Mouse (Mus musculus): Measurements from ENCODE around the gene Hnrnpa0. TPM values are rescaled to one million over a fixed set of nuclear protein-coding genes. Genes with fewer than 3 reads are reported as not detected.
"Not testable (repeated sequence)": the region's sequence is repeated elsewhere in the genome, so short reads cannot be mapped to it uniquely, and the experiment has no call there.

The Hnrnpa0 gene
- polyA plus RNA-seq, 1 experiment from 2014 or later: 48.7 TPM

- peak; percentile 75 for ATAC-seq (replicated peaks)
- Histone ChIP-seq H3K4me3 (peak overlapping the region; percentile 32), H3K4me2 (peak overlapping the region; percentile 62), H3K9ac (no peak overlapping the region), H3K4me1 (peaks cover 12% of the 10 kb centered on the region), H3K36me3 (replicated peaks) (no peaks in the 10 kb centered on the region), H3K9me3 (no peaks in the 10 kb centered on the region), H3K27me3 (replicated peaks) (no peaks in the 10 kb centered on the region), H3K27ac (no peak overlapping the region)
- 30% methylated on average over 5 of the region's 5 CpGs for WGBS
These were observed 20.7 kb upstream of the Hnrnpa0 start for GRCm38 (mm10) chr13:58149033-58149558.

GRCm38 (mm10) chr13:58148256-58148831 lies 20.0 kb upstream of the Hnrnpa0 start:
- under 1% methylated on average over 17 of the region's 17 CpGs for WGBS
- Histone ChIP-seq H3K4me1 (peaks cover 12% of the 10 kb centered on the region), H3K9ac (peak overlapping the region; percentile 23; the same call in 1 of the 2 replicates), H3K36me3 (replicated peaks) (no peaks in the 10 kb centered on the region), H3K27me3 (replicated peaks) (no peaks in the 10 kb centered on the region), H3K4me2 (peak overlapping the region; percentile 62), H3K4me3 (peak overlapping the region; percentile 32), H3K9me3 (no peaks in the 10 kb centered on the region), H3K27ac (peak overlapping the region; percentile 62)
- peak; percentile 90 for ATAC-seq (replicated peaks)

- no peak for ATAC-seq (replicated peaks)
- no peak overlapping the region for H3K4me3 ChIP-seq
- H3K4me2 ChIP-seq: no peak overlapping the region
- H3K27me3 ChIP-seq (replicated peaks): no peaks in the 10 kb centered on the region
- H3K36me3 ChIP-seq (replicated peaks): no peaks in the 10 kb centered on the region
- H3K9ac ChIP-seq: no peak overlapping the region
- 88% methylated on average over 1 of the region's 1 CpGs for WGBS
- H3K4me1 ChIP-seq: peaks cover 12% of the 10 kb centered on the region
- H3K9me3 ChIP-seq: no peaks in the 10 kb centered on the region
- no peak overlapping the region for H3K27ac ChIP-seq
These were observed 19.4 kb upstream of the Hnrnpa0 start for GRCm38 (mm10) chr13:58147760-58148159.

- not testable (repeated sequence) for ATAC-seq (replicated peaks); H3K4me2 ChIP-seq; H3K27me3 ChIP-seq (replicated peaks); H3K36me3 ChIP-seq (replicated peaks); H3K27ac ChIP-seq; H3K9ac ChIP-seq; H3K9me3 ChIP-seq; H3K4me3 ChIP-seq
- peaks cover 12% of the 10 kb centered on the region for H3K4me1 ChIP-seq
- WGBS: 95% methylated on average over 8 of the region's 8 CpGs
These were observed 18.2 kb upstream of the Hnrnpa0 start for GRCm38 (mm10) chr13:58146603-58147002.

GRCm38 (mm10) chr13:58131692-58132091 lies 3.3 kb upstream of the Hnrnpa0 start:
- Histone ChIP-seq H3K27ac (no peak overlapping the region), H3K9ac (no peak overlapping the region), H3K4me3 (no peak overlapping the region), H3K4me2 (no peak overlapping the region), H3K36me3 (replicated peaks) (no peaks in the 10 kb centered on the region), H3K9me3 (no peaks in the 10 kb centered on the region), H3K4me1 (peaks cover 9% of the 10 kb centered on the region), H3K27me3 (replicated peaks) (no peaks in the 10 kb centered on the region)
- 61% methylated on average over 3 of the region's 3 CpGs for WGBS
- no peak for ATAC-seq (replicated peaks)

- ATAC-seq (replicated peaks): no peak
- WGBS: 36% methylated on average over 4 of the region's 4 CpGs
- Histone ChIP-seq H3K27ac (peak overlapping the region; percentile 99), H3K4me1 (peaks cover 25% of the 10 kb centered on the region), H3K36me3 (replicated peaks) (no peaks in the 10 kb centered on the region), H3K4me2 (peak overlapping the region; percentile 75), H3K4me3 (peak overlapping the region; percentile 51), H3K9ac (peak overlapping the region; percentile 80; the same call in 1 of the 2 replicates), H3K9me3 (no peaks in the 10 kb centered on the region), H3K27me3 (replicated peaks) (no peaks in the 10 kb centered on the region)
These were observed 1.4 kb upstream of the Hnrnpa0 start for GRCm38 (mm10) chr13:58129687-58130246.

GRCm38 (mm10) chr13:58128768-58129671 lies 664 bp upstream of the Hnrnpa0 start:
- Histone ChIP-seq H3K9me3 (no peaks in the 10 kb centered on the region), H3K4me1 (peaks cover 32% of the 10 kb centered on the region), H3K27ac (peak overlapping the region; percentile 99), H3K9ac (peak overlapping the region; percentile 95), H3K36me3 (replicated peaks) (no peaks in the 10 kb centered on the region), H3K27me3 (replicated peaks) (no peaks in the 10 kb centered on the region), H3K4me2 (peak overlapping the region; percentile 75), H3K4me3 (peak overlapping the region; percentile 51)
- under 1% methylated on average over 78 of the region's 83 CpGs for WGBS
- ATAC-seq (replicated peaks): peak; percentile 98

GRCm38 (mm10) chr13:58127766-58128361 lies 492 bp downstream of the Hnrnpa0 start:
- Histone ChIP-seq H3K9me3 (no peaks in the 10 kb centered on the region), H3K4me2 (peak overlapping the region; percentile 75), H3K4me3 (peak overlapping the region; percentile 51), H3K9ac (peak overlapping the region; percentile 95), H3K4me1 (peaks cover 34% of the 10 kb centered on the region), H3K27me3 (replicated peaks) (no peaks in the 10 kb centered on the region), H3K36me3 (replicated peaks) (no peaks in the 10 kb centered on the region), H3K27ac (peak overlapping the region; percentile 99)
- WGBS: under 1% methylated on average over 79 of the region's 81 CpGs
- peak; percentile 67 for ATAC-seq (replicated peaks)

GRCm38 (mm10) chr13:58126862-58127765 lies 1.2 kb downstream of the Hnrnpa0 start:
- peak overlapping the region; percentile 75 for H3K4me2 ChIP-seq
- H3K36me3 ChIP-seq (replicated peaks): no peaks in the 10 kb centered on the region
- H3K4me3 ChIP-seq: peak overlapping the region; percentile 51
- H3K27me3 ChIP-seq (replicated peaks): no peaks in the 10 kb centered on the region
- peaks cover 34% of the 10 kb centered on the region for H3K4me1 ChIP-seq
- ATAC-seq (replicated peaks): no peak
- H3K9ac ChIP-seq: peak overlapping the region; percentile 95
- WGBS: under 1% methylated on average over 84 of the region's 92 CpGs
- no peaks in the 10 kb centered on the region for H3K9me3 ChIP-seq
- peak overlapping the region; percentile 99 for H3K27ac ChIP-seq

GRCm38 (mm10) chr13:58126126-58126525 lies 2.2 kb downstream of the Hnrnpa0 start:
- Histone ChIP-seq H3K4me2 (peak overlapping the region; percentile 75), H3K27ac (no peak overlapping the region), H3K27me3 (replicated peaks) (no peaks in the 10 kb centered on the region), H3K4me1 (peaks cover 36% of the 10 kb centered on the region), H3K9me3 (no peaks in the 10 kb centered on the region), H3K4me3 (peak overlapping the region; percentile 51), H3K9ac (no peak overlapping the region), H3K36me3 (replicated peaks) (no peaks in the 10 kb centered on the region)
- ATAC-seq (replicated peaks): no peak
- 27% methylated on average over 7 of the region's 7 CpGs for WGBS

- no peak overlapping the region for H3K9ac ChIP-seq
- no peak overlapping the region for H3K27ac ChIP-seq
- 65% methylated on average over 2 of the region's 2 CpGs for whole genome bisulfite sequencing
- no peaks in the 10 kb centered on the region for H3K9me3 ChIP-seq
- H3K27me3 ChIP-seq (replicated peaks): no peaks in the 10 kb centered on the region
- ATAC-seq (replicated peaks): no peak
- H3K4me1 ChIP-seq: peaks cover 34% of the 10 kb centered on the region
- peak overlapping the region; percentile 9; the same call in 1 of the 2 replicates for H3K4me2 ChIP-seq
- no peak overlapping the region for H3K4me3 ChIP-seq
- no peaks in the 10 kb centered on the region for H3K36me3 ChIP-seq (replicated peaks)
These were observed 3.4 kb downstream of the Hnrnpa0 start for GRCm38 (mm10) chr13:58124989-58125388.
